Mouse (Mus musculus) CH12.LX (cell line): ENCODE measurements around the gene Ugt1a5. TPM values are rescaled to one million over a fixed set of nuclear protein-coding genes. Genes with fewer than 3 reads are reported as not detected.
"Not testable (repeated sequence)": the region's sequence is repeated elsewhere in the genome, so short reads cannot be mapped to it uniquely, and the experiment has no call there.

Experiments used
- DNase-seq: peaks from one replicate; pipeline ENCODE4 v3.0.0-alpha.2; 2013; ENCODE audit errors: extremely low read depth
- H3K27ac ChIP-seq: 2 replicates; pipeline ENCODE4 v1.5.1; 2012; ENCODE audit warnings: low read depth, mild to moderate bottlenecking, control low read depth, moderate library complexity; ENCODE audit not compliant: insufficient read depth
- H3K27me3 ChIP-seq: replicated peaks from 2 replicates; pipeline ENCODE3; 2012; ENCODE audit warnings: inconsistent platforms
- H3K36me3 ChIP-seq, 2 experiments: replicated peaks in 1 of 2; 2 replicates each; pipeline versions ENCODE3 to v1.6.1; 2012; ENCODE audit warnings: inconsistent platforms in 1 of 2, low read length in 1 of 2, mild to moderate bottlenecking in 1 of 2, mixed read lengths in 1 of 2, moderate library complexity in 1 of 2; ENCODE audit not compliant: control insufficient read depth in 1 of 2, insufficient read depth in 1 of 2
- H3K4me1 ChIP-seq, 2 experiments: 2 replicates each; pipeline ENCODE4 v1.6.1; 2012; ENCODE audit warnings: inconsistent platforms in 1 of 2, moderate library complexity in 1 of 2; ENCODE audit not compliant: insufficient read depth in 2 of 2, control insufficient read depth in 1 of 2
- H3K4me2 ChIP-seq: 2 replicates; pipeline ENCODE4 v1.6.1; 2012; ENCODE audit warnings: low read depth, mild to moderate bottlenecking, control low read depth; ENCODE audit not compliant: poor library complexity, insufficient read depth, severe bottlenecking
- H3K4me3 ChIP-seq, 3 experiments: fragments of 150-350 bp in 1 of 3; sonication (generic) in 1 of 3; replicated peaks in 1 of 3; 2 replicates each; pipeline versions ENCODE3 to v1.5.1; 2011 to 2012; ENCODE audit warnings: low read depth in 2 of 3, low read length in 2 of 3, mild to moderate bottlenecking in 2 of 3, moderate library complexity in 2 of 3, control low read depth in 1 of 3, improper control_type of control experiment in 1 of 3, inconsistent platforms in 1 of 3, mixed read lengths in 1 of 3; ENCODE audit not compliant: poor library complexity in 1 of 3
- H3K79me2 ChIP-seq: replicated peaks from 2 replicates; pipeline ENCODE4 v1.6.1; 2012; ENCODE audit warnings: mild to moderate bottlenecking, moderate library complexity; ENCODE audit not compliant: control insufficient read depth, poor library complexity, insufficient read depth, severe bottlenecking; ENCODE audit errors: extremely low read depth
- H3K9ac ChIP-seq: 2 replicates; pipeline ENCODE4 v1.6.1; 2012; ENCODE audit warnings: low read depth, mild to moderate bottlenecking, control low read depth, moderate library complexity; ENCODE audit not compliant: insufficient read depth
- H3K9me3 ChIP-seq: replicated peaks from 2 replicates; pipeline ENCODE3; 2012; ENCODE audit warnings: low read length, inconsistent platforms, mixed read lengths
- BHLHE40 ChIP-seq: IDR thresholded peaks from 2 replicates; pipeline ENCODE4 v1.6.1; 2011; ENCODE audit warnings: mild to moderate bottlenecking, low read depth, low read length, improper control_type of control experiment
- CHD2 ChIP-seq: IDR thresholded peaks from 2 replicates; pipeline ENCODE4 v1.6.1; 2011; ENCODE audit warnings: low read length, improper control_type of control experiment
- HCFC1 ChIP-seq: IDR thresholded peaks from 2 replicates; pipeline ENCODE4 v1.6.1; 2012; ENCODE audit warnings: low read depth, mild to moderate bottlenecking, inconsistent platforms, low read length, improper control_type of control experiment
- MAX ChIP-seq: IDR thresholded peaks from 2 replicates; pipeline ENCODE4 v1.6.1; 2011; ENCODE audit warnings: low read length, improper control_type of control experiment
- MAZ ChIP-seq: IDR thresholded peaks from 2 replicates; pipeline ENCODE4 v1.6.1; 2012; ENCODE audit warnings: low read depth, mild to moderate bottlenecking, inconsistent platforms, low read length, improper control_type of control experiment, moderate library complexity
- NELFE ChIP-seq: IDR thresholded peaks from 2 replicates; pipeline ENCODE4 v1.6.1; 2011; ENCODE audit warnings: low read depth, low read length, improper control_type of control experiment
- POLR2AphosphoS2 ChIP-seq: IDR thresholded peaks from 2 replicates; pipeline ENCODE4 v1.6.1; 2011; ENCODE audit warnings: low read depth, low read length, improper control_type of control experiment
- ZC3H11A ChIP-seq: IDR thresholded peaks from 2 replicates; pipeline ENCODE4 v1.6.1; 2012; ENCODE audit warnings: low read depth, mild to moderate bottlenecking, inconsistent platforms, low read length, improper control_type of control experiment
- ZNF384 ChIP-seq: IDR thresholded peaks from 2 replicates; pipeline ENCODE4 v1.6.1; 2012; ENCODE audit warnings: low read depth, low read length, improper control_type of control experiment, inconsistent platforms
- dilution Hi-C: fragments of 300-500 bp; cut with MboI; formaldehyde crosslinking; loops from 2 replicates; pipeline ENCODE4 v1.14.3; 2020; ENCODE audit warnings: low sequenced_read_pairs; ENCODE audit not compliant: extremely low pct_unique_long_range_greater_than_20kb, extremely low pct_ligation_motif_present
- in situ Hi-C: fragments of 300-500 bp; cut with MboI; formaldehyde crosslinking; loops from 3 replicates; pipeline ENCODE4 v1.14.3; 2019; ENCODE audit warnings: low sequenced_read_pairs, low pct_ligation_motif_present, low pct_unique_long_range_greater_than_20kb, mixed read lengths
- polyA plus RNA-seq: library from polyadenylated mRNA; unstranded; fragments of >175 nt; gene quantifications from 2 replicates; pipeline ENCODE4 v1.2.1, GENCODE M21; 2012; ENCODE audit warnings: low read depth; ENCODE audit not compliant: insufficient read length
- total RNA-seq, 2 experiments: library from RNA; depleted of rRNA; stranded (reverse); fragments of 300-350 nt in 1 of 2; fragments of >200 nt in 1 of 2; gene quantifications; 2 replicates each; pipeline ENCODE4 v1.2.3; 2012 to 2014

Gene Ugt1a5
- total and polyA plus RNA-seq, 3 experiments, result not detected

- TF ChIP-seq MAX (no peak), HCFC1 (no peak), ZC3H11A (no peak), POLR2AphosphoS2 (no peak), ZNF384 (no peak)
These were observed 31.8 kb upstream of the Ugt1a5 start (continued) for GRCm38 (mm10) chr1:88133908-88134456.

DNA sequence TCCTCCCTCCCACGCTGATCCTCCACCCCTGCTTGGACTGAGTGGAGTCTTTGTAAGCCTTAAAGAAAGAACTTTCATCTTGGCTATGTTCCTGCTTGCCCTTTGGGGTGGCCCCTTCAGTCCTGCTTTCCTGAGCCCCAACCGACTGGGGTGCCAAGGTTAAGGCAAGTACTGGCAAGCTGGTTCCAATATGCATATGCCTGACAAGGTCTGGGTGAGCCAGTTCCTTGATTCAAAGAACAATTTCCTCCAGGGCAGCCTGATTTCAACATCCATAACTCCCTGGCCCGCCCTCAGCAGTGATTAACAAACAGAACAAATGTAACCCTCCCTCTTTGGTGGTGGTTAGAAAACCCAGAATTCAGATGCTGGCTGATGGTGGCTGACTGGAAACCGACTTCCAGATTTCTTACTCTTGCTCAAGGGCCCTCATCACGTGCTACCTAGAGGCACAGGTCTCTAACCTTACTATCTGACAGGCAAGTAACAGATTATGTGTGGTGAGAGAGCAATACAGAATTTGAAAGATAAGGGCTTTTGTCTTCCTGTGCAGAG is 31.3 kb upstream of the Ugt1a5 start, which contains the start of gene Ugt1a6a:
TSS of gene Ugt1a6a (plus strand) at position 353 of the 555 bp plus-strand sequence.
- H3K9ac ChIP-seq, DNase-seq, H3K27ac ChIP-seq, H3K36me3 ChIP-seq, dilution Hi-C loops, H3K4me3 ChIP-seq, H3K79me2 ChIP-seq, H3K9me3 ChIP-seq, H3K27me3 ChIP-seq: not testable (repeated sequence)
- H3K4me2 ChIP-seq, result peak within 1 kb of the TSS; percentile 45
- peaks cover 0 to 31% of the 10 kb centered on the region in 2 experiments; a peak in 3 of 4 replicates for H3K4me1 ChIP-seq
- in situ Hi-C loops, result loop anchor here (10.0 kb wide), 1 partner anchor 150 kb away; no protein-coding TSS in a partner anchor

DNA sequence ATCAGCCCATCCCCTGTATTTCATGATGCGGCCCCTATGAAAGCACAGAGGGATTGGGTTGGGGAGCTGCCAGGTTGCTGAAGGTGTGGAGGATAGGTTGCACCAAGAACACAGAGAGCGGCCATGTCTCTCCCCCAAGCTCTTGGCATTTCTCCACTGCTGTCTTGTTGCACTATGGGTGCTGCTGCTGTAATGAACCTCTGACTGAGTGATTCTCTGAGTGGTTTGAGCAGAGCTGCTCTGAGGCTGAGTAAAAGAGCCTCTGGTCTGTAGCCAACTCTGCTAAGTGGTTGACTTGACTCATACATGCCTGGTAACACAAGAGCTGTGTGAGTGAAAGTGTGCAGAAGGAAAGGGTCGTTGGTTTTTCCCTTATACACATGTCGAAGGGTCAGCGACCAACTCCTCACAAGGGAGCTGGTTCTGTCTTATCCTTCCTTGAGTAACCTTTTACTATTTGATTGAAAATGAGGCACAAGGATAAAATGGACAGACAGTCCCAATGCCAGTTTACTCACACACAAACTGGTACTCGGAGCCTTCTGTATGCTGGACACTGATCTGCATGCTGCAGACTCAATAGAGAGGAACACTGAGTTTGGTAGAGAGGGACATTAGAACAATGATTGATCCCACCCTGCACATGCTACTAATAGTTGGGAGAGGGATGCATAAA is 30.4 kb upstream of the Ugt1a5 start:
- H3K79me2 ChIP-seq, H3K9me3 ChIP-seq, H3K27ac ChIP-seq, H3K4me3 ChIP-seq, H3K4me2 ChIP-seq, dilution Hi-C loops, H3K9ac ChIP-seq, H3K27me3 ChIP-seq, H3K36me3 ChIP-seq, DNase-seq: not testable (repeated sequence)
- peaks cover 0 to 31% of the 10 kb centered on the region in 2 experiments; a peak in 3 of 4 replicates for H3K4me1 ChIP-seq
- in situ Hi-C loops, result loop anchor here (10.0 kb wide), 1 partner anchor 149 kb away; no protein-coding TSS in a partner anchor

DNA sequence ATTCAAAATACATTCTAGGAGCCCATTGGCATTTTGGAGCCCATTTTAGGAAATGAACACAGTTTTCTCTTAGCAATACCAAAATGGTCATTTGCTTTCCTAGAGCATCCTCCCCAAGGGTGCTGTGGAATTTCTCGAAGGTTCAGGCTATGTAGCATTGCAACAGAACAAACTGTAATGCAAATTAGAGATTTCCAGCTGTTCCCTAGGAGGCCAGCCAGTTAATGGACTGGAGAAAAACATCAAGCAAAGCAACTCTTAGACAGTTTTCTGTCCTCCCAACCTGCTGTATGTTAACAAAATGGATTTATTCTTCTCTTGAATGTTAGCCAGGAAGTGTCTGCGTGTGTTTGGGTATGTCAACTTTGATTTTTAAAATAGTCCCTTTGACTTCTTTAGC is 29.2 kb upstream of the Ugt1a5 start:
- Histone ChIP-seq H3K9me3 (no peaks in the 10 kb centered on the region), H3K79me2 (no peaks in the 10 kb centered on the region), H3K27me3 (no peaks in the 10 kb centered on the region), H3K4me3 (no peak overlapping the region), H3K4me2 (no peak overlapping the region), H3K4me1 (peaks cover 0 to 35% of the 10 kb centered on the region in 2 experiments; a peak in 3 of 4 replicates), H3K9ac (no peak overlapping the region), H3K27ac (no peak overlapping the region), H3K36me3 (no peaks in the 10 kb centered on the region)
- no peak for DNase-seq
- in situ Hi-C loops, result loop anchor here (10.0 kb wide), 1 partner anchor 148 kb away; no protein-coding TSS in a partner anchor
- dilution Hi-C loops, result no loop called here
- TF ChIP-seq BHLHE40 (no peak), CHD2 (no peak), MAZ (no peak), NELFE (no peak)
